Mouse (Mus musculus): ENCODE data around the gene Baiap2. TPM values are rescaled to one million over a fixed set of nuclear protein-coding genes. Genes with fewer than 3 reads are reported as not detected.

The Baiap2 gene
- total and polyA plus RNA-seq, 3 experiments = 3.4 to 6.7 (median 6.1) TPM

DNA sequence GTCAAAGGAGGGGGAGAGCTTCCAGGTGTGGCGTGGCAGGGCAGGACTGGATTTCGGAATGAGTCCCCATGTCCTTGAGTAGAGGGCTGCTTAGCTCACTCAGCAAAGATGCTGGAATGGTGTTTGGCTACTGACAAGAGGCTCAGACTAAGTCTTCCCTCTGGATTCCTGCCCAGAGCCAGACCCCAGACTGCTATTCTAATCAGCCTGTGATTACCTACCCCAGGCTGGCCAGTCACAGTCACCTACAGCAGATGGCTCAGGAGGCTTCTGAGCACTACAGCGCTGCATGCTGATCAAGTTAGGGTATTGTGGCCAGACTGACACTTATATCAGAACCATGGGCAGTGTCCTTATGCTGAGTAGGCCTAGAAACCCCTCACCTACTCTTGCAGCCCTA, 39.7 kb downstream of the Baiap2 start:
- in situ Hi-C loops (cut with MboI; ENCODE audit: low pct_ligation_motif_present, low pct_unique_long_range_greater_than_20kb, low sequenced_read_pairs) = loop anchor here (10.0 kb wide), 1 partner anchor 487 kb away; the partner anchor contains the start of gene Endov

DNA sequence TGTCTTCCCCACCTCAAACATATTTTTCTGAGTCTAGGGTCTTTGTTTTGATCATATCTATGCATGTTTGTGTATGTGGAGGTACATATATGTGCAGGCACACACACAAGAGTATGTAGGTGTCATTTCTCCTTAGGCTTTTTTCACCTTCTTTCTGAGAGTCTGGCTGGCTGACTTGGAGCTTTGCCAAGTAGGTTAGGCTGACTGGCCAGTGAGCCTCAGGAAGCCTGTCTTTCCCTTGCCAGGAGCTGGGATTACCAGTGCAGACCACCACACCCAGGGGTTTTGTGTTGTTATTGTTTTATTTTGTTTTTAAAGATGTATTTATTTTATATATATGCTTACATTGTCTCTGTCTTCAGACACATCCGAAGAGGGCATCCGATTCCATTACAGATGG, 40.6 kb downstream of the Baiap2 start:
- Histone ChIP-seq H3K4me2 (ENCODE audit: insufficient read depth, low read depth, poor library complexity, severe bottlenecking) (no peak overlapping the region), H3K4me1 (ENCODE audit: control insufficient read depth in 1 of 2, insufficient read depth in 2 of 2) (peaks cover 3 to 8% of the 10 kb centered on the region in 2 experiments; a peak in 3 of 4 replicates), H3K27me3 (replicated peaks) (no peaks in the 10 kb centered on the region), H3K27ac (ENCODE audit: insufficient read depth, low read depth) (no peak overlapping the region), H3K4me3 (replicated peaks in 1 of 3; ENCODE audit: low read depth in 2 of 3, low read length in 2 of 3, poor library complexity in 1 of 3) (no peak overlapping the region), H3K36me3 (replicated peaks in 1 of 2; ENCODE audit: control insufficient read depth in 1 of 2, insufficient read depth in 1 of 2, low read length in 1 of 2) (peaks cover 0 to 21% of the 10 kb centered on the region in 2 experiments), H3K9me3 (replicated peaks; ENCODE audit: low read length) (no peaks in the 10 kb centered on the region), H3K79me2 (replicated peaks; ENCODE audit: control insufficient read depth, extremely low read depth, insufficient read depth, poor library complexity, severe bottlenecking) (no peaks in the 10 kb centered on the region), H3K9ac (ENCODE audit: insufficient read depth, low read depth) (no peak overlapping the region)
- in situ Hi-C loops (cut with MboI; ENCODE audit: low pct_ligation_motif_present, low pct_unique_long_range_greater_than_20kb, low sequenced_read_pairs) = loop anchor here (10.0 kb wide), 1 partner anchor 488 kb away; the partner anchor contains the start of gene Endov
- dilution Hi-C loops (cut with MboI; ENCODE audit: extremely low pct_ligation_motif_present, extremely low pct_unique_long_range_greater_than_20kb, low sequenced_read_pairs) = no loop called here
- TF ChIP-seq POLR2A (IDR thresholded peaks at IDR 0.05; ENCODE audit: low read depth, low read length) (no peak), USF1 (IDR thresholded peaks at IDR 0.05; ENCODE audit: low read depth, low read length) (no peak), GABPA (IDR thresholded peaks at IDR 0.05; ENCODE audit: insufficient replicate concordance, low read depth, low read length) (no peak), ELF1 (IDR thresholded peaks at IDR 0.05; ENCODE audit: low read depth, low read length) (no peak), MAZ (IDR thresholded peaks at IDR 0.05; ENCODE audit: low read depth, low read length) (no peak), TCF12 (IDR thresholded peaks at IDR 0.05; ENCODE audit: low read depth, low read length) (no peak), ZMIZ1 (IDR thresholded peaks at IDR 0.05; ENCODE audit: low read depth, low read length) (no peak), RCOR1 (conservative IDR thresholded peaks at IDR 0.05; ENCODE audit: low read depth, low read length) (no peak), EP300 (IDR thresholded peaks at IDR 0.05; ENCODE audit: low read length) (no peak), USF2 (conservative IDR thresholded peaks at IDR 0.05; ENCODE audit: low read depth, low read length) (no peak)
- DNase-seq (ENCODE audit: extremely low read depth) = no peak

More for the DNA sequence above, 39.7 kb downstream of the Baiap2 start:
- H3K79me2 ChIP-seq (replicated peaks; ENCODE audit: control insufficient read depth, extremely low read depth, insufficient read depth, poor library complexity, severe bottlenecking) = no peaks in the 10 kb centered on the region
- peaks cover 0 to 21% of the 10 kb centered on the region in 2 experiments for H3K36me3 ChIP-seq (replicated peaks in 1 of 2; ENCODE audit: control insufficient read depth in 1 of 2, insufficient read depth in 1 of 2, low read length in 1 of 2)
- no peak overlapping the region for H3K9ac ChIP-seq (ENCODE audit: insufficient read depth, low read depth)
- dilution Hi-C loops (cut with MboI; ENCODE audit: extremely low pct_ligation_motif_present, extremely low pct_unique_long_range_greater_than_20kb, low sequenced_read_pairs) = no loop called here
- no peaks in the 10 kb centered on the region for H3K27me3 ChIP-seq (replicated peaks)
- no peak overlapping the region for H3K27ac ChIP-seq (ENCODE audit: insufficient read depth, low read depth)
- H3K4me1 ChIP-seq (ENCODE audit: control insufficient read depth in 1 of 2, insufficient read depth in 2 of 2) = peaks cover 0 to 3% of the 10 kb centered on the region in 2 experiments; a peak in 1 of 4 replicates
- H3K9me3 ChIP-seq (replicated peaks; ENCODE audit: low read length) = no peaks in the 10 kb centered on the region
- TF ChIP-seq KAT2A (IDR thresholded peaks at IDR 0.05; ENCODE audit: insufficient replicate concordance, low read length) (no peak), CHD2 (IDR thresholded peaks at IDR 0.05; ENCODE audit: low read length) (no peak), JUN (IDR thresholded peaks at IDR 0.05; ENCODE audit: insufficient read depth, low read depth, low read length) (no peak), GABPA (IDR thresholded peaks at IDR 0.05; ENCODE audit: insufficient replicate concordance, low read depth, low read length) (no peak), SMC3 (IDR thresholded peaks at IDR 0.05; ENCODE audit: low read depth, low read length) (no peak), ZMIZ1 (IDR thresholded peaks at IDR 0.05; ENCODE audit: low read depth, low read length) (no peak), ZKSCAN1 (IDR thresholded peaks at IDR 0.05; ENCODE audit: borderline replicate concordance, low read depth, low read length) (no peak), IRF4 (IDR thresholded peaks at IDR 0.05; ENCODE audit: low read depth, low read length) (no peak), CHD1 (IDR thresholded peaks at IDR 0.05; ENCODE audit: low read depth, low read length) (no peak), USF2 (conservative IDR thresholded peaks at IDR 0.05; ENCODE audit: low read depth, low read length) (no peak), TBP (conservative IDR thresholded peaks at IDR 0.05; ENCODE audit: low read depth, low read length) (no peak), JUND (conservative IDR thresholded peaks at IDR 0.05; ENCODE audit: low read depth, low read length) (no peak), MYC (IDR thresholded peaks at IDR 0.05; ENCODE audit: low read depth, low read length) (no peak), MEF2A (IDR thresholded peaks at IDR 0.05; ENCODE audit: borderline replicate concordance, low read depth, low read length) (no peak), PAX5 (IDR thresholded peaks at IDR 0.05; ENCODE audit: low read length) (no peak), POLR2A (IDR thresholded peaks at IDR 0.05; ENCODE audit: low read depth, low read length) (no peak), E2F4 (IDR thresholded peaks at IDR 0.05; ENCODE audit: insufficient replicate concordance, low read depth, low read length) (no peak), ZNF384 (IDR thresholded peaks at IDR 0.05; ENCODE audit: low read depth, low read length) (no peak), USF1 (IDR thresholded peaks at IDR 0.05; ENCODE audit: low read depth, low read length) (no peak), EP300 (IDR thresholded peaks at IDR 0.05; ENCODE audit: low read length) (no peak)
- no peak for DNase-seq (ENCODE audit: extremely low read depth)
- no peak overlapping the region for H3K4me3 ChIP-seq (replicated peaks in 1 of 3; ENCODE audit: low read depth in 2 of 3, low read length in 2 of 3, poor library complexity in 1 of 3)
- no peak overlapping the region for H3K4me2 ChIP-seq (ENCODE audit: insufficient read depth, low read depth, poor library complexity, severe bottlenecking)

All from CH12.LX (cell line).